Mouse (Mus musculus) cortical plate, adult 2 months (tissue): ENCODE results near the gene Syce3.

Experiments used
- CTCF ChIP-seq: fragments of 200-500 bp; IDR thresholded peaks from 2 replicates; pipeline ENCODE4 v1.5.1; 2011; ENCODE audit warnings: mild to moderate bottlenecking, control low read depth, low read length; ENCODE audit not compliant: insufficient read depth; ENCODE audit errors: extremely low read depth
- POLR2A ChIP-seq: fragments of 200-500 bp; IDR thresholded peaks from 2 replicates; pipeline ENCODE4 v1.6.1; 2011; ENCODE audit warnings: mild to moderate bottlenecking, low read length, control low read depth; ENCODE audit not compliant: insufficient read depth; ENCODE audit errors: extremely low read depth

DNA sequence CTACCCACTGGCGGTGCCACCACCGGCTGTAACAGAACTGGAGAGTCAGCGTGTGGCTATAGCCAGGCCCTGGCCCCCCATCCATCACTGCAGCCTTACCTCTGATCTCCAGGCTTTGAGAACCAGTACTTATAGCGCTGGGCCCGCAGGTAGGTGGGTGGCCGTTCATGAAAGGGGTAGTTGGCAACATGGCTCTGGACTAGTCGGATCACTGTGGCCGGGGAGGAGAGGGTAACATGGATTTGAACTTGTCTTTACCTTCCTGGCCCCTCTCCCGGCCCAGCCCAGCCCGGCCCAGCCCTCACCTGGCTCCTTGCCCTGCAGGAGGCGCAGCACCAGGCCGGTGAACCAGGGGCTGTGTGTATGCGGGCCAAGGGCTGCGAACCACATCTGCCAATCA, 58.2 kb downstream of the Syce3 start:
- TF ChIP-seq POLR2A (no peak), CTCF (no peak)
